ENCODE assay signal across 9 mouse cellular contexts in genomic region chr17:29165452-29165851, GRCm38 (mm10). TPM values are rescaled to one million over a fixed set of nuclear protein-coding genes. Genes with fewer than 3 reads are reported as not detected.
DNase-seq lines count a peak whose midpoint lies in the region; ATAC-seq and TF ChIP-seq lines count a peak whose summit lies in the region.
"Had no signal": no experiment of that assay in that cellular context is flagged by ENCODE, and none has a peak within 500 bp of the region (broad histone marks: within the 10 kb centered on the region; RNA-seq: fewer than 3 reads in every experiment).

No protein-coding gene starts in this region.

- no peaks in the 10 kb centered on the region for H3K9me3 ChIP-seq in neural tube, embryonic 11.5 days (ENCODE audit: control insufficient read depth, low read length)
- H3K9me3 ChIP-seq in neural tube, embryonic 15.5 days (replicated peaks), result no peaks in the 10 kb centered on the region
- no peaks in the 10 kb centered on the region for H3K9me3 ChIP-seq in liver, embryonic 14.5 days (ENCODE audit: control insufficient read depth, low read length)
- H3K9me3 ChIP-seq in stomach, embryonic 16.5 days (replicated peaks; ENCODE audit: control insufficient read depth, low read length), result peaks cover 12% of the 10 kb centered on the region
- H3K9me3 ChIP-seq in heart, embryonic 11.5 days (replicated peaks; ENCODE audit: control insufficient read depth, low read length), result peaks cover 11% of the 10 kb centered on the region

- no peak for ATAC-seq in neural tube, embryonic 11.5 days (ENCODE audit: insufficient read depth, low FRiP score, low TSS enrichment)
- no peak for ATAC-seq in neural tube, embryonic 15.5 days (ENCODE audit: low FRiP score)
- ATAC-seq in liver, embryonic 14.5 days (ENCODE audit: insufficient read depth), result peak; percentile 68
- ATAC-seq in stomach, embryonic 16.5 days (ENCODE audit: insufficient read depth, low FRiP score), result no peak
- no peak for ATAC-seq in heart, embryonic 11.5 days (replicated peaks; ENCODE audit: insufficient number of reproducible peaks, low FRiP score, low TSS enrichment)

- 15% methylated on average over 6 of the region's 6 CpGs for WGBS in neural tube, embryonic 11.5 days
- WGBS in neural tube, embryonic 15.5 days, result 8% methylated on average over 6 of the region's 6 CpGs
- 13% methylated on average over 6 of the region's 6 CpGs for WGBS in liver, embryonic 14.5 days (ENCODE audit: insufficient replicate concordance)
- WGBS in stomach, embryonic 16.5 days, result 29% methylated on average over 6 of the region's 6 CpGs
- WGBS in heart, embryonic 11.5 days (ENCODE audit: insufficient replicate concordance), result 14% methylated on average over 6 of the region's 6 CpGs

- no peak overlapping the region for H3K9ac ChIP-seq in neural tube, embryonic 11.5 days (ENCODE audit: low read length)
- no peak overlapping the region for H3K9ac ChIP-seq in neural tube, embryonic 15.5 days (replicated peaks)
- no peak overlapping the region for H3K9ac ChIP-seq in liver, embryonic 14.5 days (replicated peaks)
- H3K9ac ChIP-seq in stomach, embryonic 16.5 days (ENCODE audit: low read length), result no peak overlapping the region; the same call in 1 of the 2 replicates
- no peak overlapping the region for H3K9ac ChIP-seq in heart, embryonic 11.5 days (ENCODE audit: low read depth, low read length)
- H3K9ac ChIP-seq: limb, embryonic 12.5 days had no signal

- H3K4me3 ChIP-seq in neural tube, embryonic 11.5 days (ENCODE audit: low read depth, low read length), result no peak overlapping the region
- no peak overlapping the region for H3K4me3 ChIP-seq in neural tube, embryonic 15.5 days (replicated peaks)
- H3K4me3 ChIP-seq in liver, embryonic 14.5 days (ENCODE audit: insufficient read depth in 1 of 2, low read depth in 2 of 2, low read length in 2 of 2), result no peak overlapping the region
- H3K4me3 ChIP-seq in stomach, embryonic 16.5 days (replicated peaks; ENCODE audit: low read length), result no peak overlapping the region
- H3K4me3 ChIP-seq in heart, embryonic 11.5 days (ENCODE audit: low read depth, low read length), result no peak overlapping the region
- H3K4me3 ChIP-seq: limb, embryonic 12.5 days had no signal

- DNase-seq in neural tube, embryonic 11.5 days (ENCODE audit: low spot score), result peak; percentile 26
- peak; percentile 83 for DNase-seq in brain, embryonic 14.5 days (ENCODE audit: low read depth)
- peak in 1 of 3 experiments; percentile 36 for DNase-seq in liver, embryonic 14.5 days (ENCODE audit: low read depth in 3 of 3, low spot score in 3 of 3)
- no peak for DNase-seq in cerebellum, postnatal 36 days
- no peak for DNase-seq in left cerebral cortex, postnatal 14 days (ENCODE audit: low spot score in 2 of 2)

- TF ChIP-seq EP300 in liver, embryonic 14.5 days (IDR thresholded peaks at IDR 0.05; ENCODE audit: low read depth), result peak; percentile 44

- no peak overlapping the region for H3K27ac ChIP-seq in neural tube, embryonic 11.5 days (ENCODE audit: low read depth, low read length)
- no peak overlapping the region for H3K27ac ChIP-seq in neural tube, embryonic 15.5 days (replicated peaks)
- no peak overlapping the region for H3K27ac ChIP-seq in liver, embryonic 14.5 days
- peak overlapping the region; percentile 81 for H3K27ac ChIP-seq in stomach, embryonic 16.5 days (ENCODE audit: low read length)
- no peak overlapping the region for H3K27ac ChIP-seq in heart, embryonic 11.5 days (ENCODE audit: low read depth, low read length)

- no peak for TF ChIP-seq CTCF in brain, embryonic 14.5 days (IDR thresholded peaks at IDR 0.05; ENCODE audit: borderline replicate concordance, extremely low read depth, insufficient read depth, insufficient read length)
- no peak for TF ChIP-seq CTCF in liver, embryonic 14.5 days (IDR thresholded peaks at IDR 0.05; ENCODE audit: low read depth)

- intact Hi-C loops in left cerebral cortex, postnatal 14 days (cut with DNase I), result no loop called here

- no peaks in the 10 kb centered on the region for H3K36me3 ChIP-seq in neural tube, embryonic 11.5 days (ENCODE audit: control insufficient read depth, insufficient read depth, low read length)
- H3K36me3 ChIP-seq in neural tube, embryonic 15.5 days, result no peaks in the 10 kb centered on the region
- no peaks in the 10 kb centered on the region for H3K36me3 ChIP-seq in liver, embryonic 14.5 days (replicated peaks; ENCODE audit: control insufficient read depth, insufficient read depth, low read depth)
- no peaks in the 10 kb centered on the region for H3K36me3 ChIP-seq in stomach, embryonic 16.5 days (ENCODE audit: control insufficient read depth, insufficient read depth, low read length)
- H3K36me3 ChIP-seq in heart, embryonic 11.5 days (ENCODE audit: control insufficient read depth, insufficient read depth, low read length), result peaks cover 3% of the 10 kb centered on the region; the same call in 1 of the 2 replicates
- H3K36me3 ChIP-seq: limb, embryonic 12.5 days had no signal

- H3K27me3 ChIP-seq in neural tube, embryonic 11.5 days (ENCODE audit: control insufficient read depth, insufficient read depth, low read length), result no peaks in the 10 kb centered on the region
- 0 out of 2 replicates have a peak, but pooled peaks cover 2% of the 10 kb centered on the region for H3K27me3 ChIP-seq in neural tube, embryonic 15.5 days (replicated peaks)
- H3K27me3 ChIP-seq in liver, embryonic 14.5 days (ENCODE audit: control insufficient read depth, insufficient read depth, low read length), result no peaks in the 10 kb centered on the region
- H3K27me3 ChIP-seq in stomach, embryonic 16.5 days (ENCODE audit: control insufficient read depth, insufficient read depth, low read length), result no peaks in the 10 kb centered on the region
- H3K27me3 ChIP-seq in heart, embryonic 11.5 days (ENCODE audit: control insufficient read depth, insufficient read depth, low read length), result no peaks in the 10 kb centered on the region

- no peak for TF ChIP-seq POLR2A in brain, embryonic 14.5 days (IDR thresholded peaks at IDR 0.05; ENCODE audit: borderline replicate concordance, extremely low read depth, insufficient read depth, insufficient read length, poor library complexity, severe bottlenecking)

- no peak overlapping the region for H3K4me2 ChIP-seq in neural tube, embryonic 11.5 days (ENCODE audit: low read depth)
- no peak overlapping the region for H3K4me2 ChIP-seq in neural tube, embryonic 15.5 days
- H3K4me2 ChIP-seq in liver, embryonic 14.5 days (ENCODE audit: low read depth), result no peak overlapping the region
- H3K4me2 ChIP-seq in stomach, embryonic 16.5 days (ENCODE audit: low read depth, low read length), result no peak overlapping the region
- H3K4me2 ChIP-seq in heart, embryonic 11.5 days, result no peak overlapping the region
- H3K4me2 ChIP-seq: limb, embryonic 12.5 days had no signal

- peaks cover 3% of the 10 kb centered on the region; the same call in 1 of the 2 replicates for H3K4me1 ChIP-seq in neural tube, embryonic 11.5 days (ENCODE audit: control insufficient read depth, insufficient read depth, low read length)
- peaks cover 13% of the 10 kb centered on the region for H3K4me1 ChIP-seq in neural tube, embryonic 15.5 days
- peaks cover 8 to 9% of the 10 kb centered on the region in 2 experiments for H3K4me1 ChIP-seq in liver, embryonic 14.5 days (replicated peaks; ENCODE audit: control insufficient read depth in 2 of 2, insufficient read depth in 2 of 2, low read length in 1 of 2)
- H3K4me1 ChIP-seq in stomach, embryonic 16.5 days (ENCODE audit: control insufficient read depth, insufficient read depth, low read length), result peaks cover 39% of the 10 kb centered on the region
- H3K4me1 ChIP-seq in heart, embryonic 11.5 days (ENCODE audit: control insufficient read depth, insufficient read depth, low read length), result peaks cover 15% of the 10 kb centered on the region

RNA-seq across cellular contexts. Expression of gene Rab44, which starts 51.5 kb away (rescaled TPM):
- 0.39 and 0.44 TPM in 2 replicates for polyA plus RNA-seq in neural tube, embryonic 11.5 days (2014; fragmentation: Nextera tagmentation; extraction: Ambion mirVana)
- polyA plus RNA-seq in neural tube, embryonic 15.5 days (2015; fragmentation: Nextera tagmentation; extraction: Ambion mirVana), result 0.15 and 3.7 TPM in 2 replicates
- polyA plus RNA-seq in brain, embryonic 14.5 days (2012; rRNA removed), result 0.23 and 0.49 TPM in 2 replicates
- polyA plus RNA-seq in liver, embryonic 14.5 days (2012; rRNA removed), result 11.5 and 12.8 TPM in 2 replicates
- 3.7 and 4.1 TPM in 2 replicates for polyA plus RNA-seq in liver, embryonic 14.5 days (2014; fragmentation: Nextera tagmentation; extraction: Ambion mirVana)
- polyA plus RNA-seq in stomach, embryonic 16.5 days (2015; fragmentation: Nextera tagmentation; extraction: Ambion mirVana), result 4.0 and 4.1 TPM in 2 replicates
- total RNA-seq in left cerebral cortex, postnatal 14 days (2021), result not detected
- 0.20 TPM in 1 of 2 replicates, not detected in the other for polyA plus RNA-seq in heart, embryonic 11.5 days (2014; fragmentation: Nextera tagmentation; extraction: Ambion mirVana)

Comparison
In these comparisons a context has a peak if more than half of its experiments do, and no peak if none do; other contexts are left out.
1. DNase-seq: peak in neural tube, embryonic 11.5 days (single experiment) and brain, embryonic 14.5 days (single experiment); none in cerebellum, postnatal 36 days (0 of 2) and left cerebral cortex, postnatal 14 days (0 of 2).